Mouse (Mus musculus) testis, adult 2 months (tissue): ENCODE measurements around the gene Fcho2. TPM values are rescaled to one million over a fixed set of nuclear protein-coding genes. Genes with fewer than 3 reads are reported as not detected.

Experiments
- H3K27ac ChIP-seq: fragments of 200-500 bp; 2 replicates; pipeline ENCODE4 v1.5.1; 2012; ENCODE audit warnings: low read depth, low read length; ENCODE audit not compliant: control insufficient read depth, insufficient read depth
- H3K27me3 ChIP-seq: fragments of 200-500 bp; 2 replicates; pipeline ENCODE4 v1.6.1; 2012; ENCODE audit warnings: mild to moderate bottlenecking, low read length, moderate library complexity; ENCODE audit not compliant: control insufficient read depth, insufficient read depth
- H3K36me3 ChIP-seq: fragments of 200-500 bp; 2 replicates; pipeline ENCODE4 v1.6.1; 2012; ENCODE audit warnings: mild to moderate bottlenecking, low read length; ENCODE audit not compliant: control insufficient read depth, insufficient read depth
- H3K4me1 ChIP-seq: fragments of 200-500 bp; 2 replicates; pipeline ENCODE4 v1.6.1; 2012; ENCODE audit warnings: low read length; ENCODE audit not compliant: control insufficient read depth, insufficient read depth
- H3K4me3 ChIP-seq: fragments of 200-500 bp; 2 replicates; pipeline ENCODE4 v1.5.1; 2012; ENCODE audit warnings: low read depth, mild to moderate bottlenecking, low read length, moderate library complexity, mixed read lengths; ENCODE audit not compliant: control insufficient read depth
- CTCF ChIP-seq: fragments of 200-500 bp; IDR thresholded peaks from 2 replicates; pipeline ENCODE4 v1.5.1; 2012; ENCODE audit warnings: low read depth, mild to moderate bottlenecking, inconsistent platforms, low read length, moderate library complexity; ENCODE audit not compliant: control insufficient read depth, insufficient read depth, insufficient replicate concordance
- POLR2A ChIP-seq: fragments of 200-500 bp; IDR thresholded peaks from 2 replicates; pipeline ENCODE4 v1.6.1; 2012; ENCODE audit warnings: low read depth, mild to moderate bottlenecking, inconsistent platforms, low read length, moderate library complexity; ENCODE audit not compliant: control insufficient read depth
- polyA plus RNA-seq: library from polyadenylated mRNA; depleted of rRNA; stranded (reverse); fragments of >200 nt; gene quantifications from 2 replicates; pipeline ENCODE4 v1.2.3, GENCODE M21; 2012

Gene Fcho2
- polyA plus RNA-seq, 1 experiment = 5.4 TPM

- no peak overlapping the region for H3K27ac ChIP-seq
- no peak for TF ChIP-seq POLR2A
- TF ChIP-seq CTCF = no peak
- no peaks in the 10 kb centered on the region for H3K36me3 ChIP-seq
- H3K4me1 ChIP-seq = no peaks in the 10 kb centered on the region
- no peak overlapping the region for H3K4me3 ChIP-seq
- H3K27me3 ChIP-seq = no peaks in the 10 kb centered on the region
These were observed 115.2 kb downstream of the Fcho2 start for GRCm38 (mm10) chr13:98699982-98700540.

- no peak for TF ChIP-seq POLR2A
- TF ChIP-seq CTCF = no peak
- no peaks in the 10 kb centered on the region for H3K36me3 ChIP-seq
- no peaks in the 10 kb centered on the region for H3K27me3 ChIP-seq
- no peak overlapping the region for H3K4me3 ChIP-seq
- H3K4me1 ChIP-seq = peaks cover 2% of the 10 kb centered on the region; the same call in 1 of the 2 replicates
- no peak overlapping the region for H3K27ac ChIP-seq
These were observed 116.1 kb downstream of the Fcho2 start for GRCm38 (mm10) chr13:98699051-98699744.

- Histone ChIP-seq H3K27ac (no peak overlapping the region), H3K4me1 (peaks cover 2% of the 10 kb centered on the region; the same call in 1 of the 2 replicates), H3K36me3 (no peaks in the 10 kb centered on the region), H3K27me3 (no peaks in the 10 kb centered on the region), H3K4me3 (no peak overlapping the region)
- TF ChIP-seq POLR2A (no peak), CTCF (no peak)
These were observed 118.5 kb downstream of the Fcho2 start for GRCm38 (mm10) chr13:98696716-98697115.

- no peak overlapping the region for H3K27ac ChIP-seq
- H3K4me1 ChIP-seq = peaks cover 2% of the 10 kb centered on the region; the same call in 1 of the 2 replicates
- H3K4me3 ChIP-seq = no peak overlapping the region
- no peaks in the 10 kb centered on the region for H3K27me3 ChIP-seq
- H3K36me3 ChIP-seq = no peaks in the 10 kb centered on the region
- TF ChIP-seq CTCF = no peak
These were observed 119.7 kb downstream of the Fcho2 start for GRCm38 (mm10) chr13:98695546-98695945.

GRCm38 (mm10) chr13:98694773-98695314 lies 120.4 kb downstream of the Fcho2 start, which contains the start of gene Tmem171:
Tmem171 (minus strand) TSS chr13:98694834.
- no peak within 1 kb of the TSS for H3K27ac ChIP-seq
- peaks cover 2% of the 10 kb centered on the region; the same call in 1 of the 2 replicates for H3K4me1 ChIP-seq
- TF ChIP-seq POLR2A (no peak), CTCF (no peak)
- H3K36me3 ChIP-seq = no peaks in the 10 kb centered on the region
- H3K27me3 ChIP-seq = no peaks in the 10 kb centered on the region
- no peak within 1 kb of the TSS; the same call in 1 of the 2 replicates for H3K4me3 ChIP-seq

GRCm38 (mm10) chr13:98693316-98693715 lies 121.9 kb downstream of the Fcho2 start:
- no peak overlapping the region for H3K27ac ChIP-seq
- H3K36me3 ChIP-seq = no peaks in the 10 kb centered on the region
- H3K27me3 ChIP-seq = no peaks in the 10 kb centered on the region
- H3K4me1 ChIP-seq = peaks cover 2% of the 10 kb centered on the region; the same call in 1 of the 2 replicates
- H3K4me3 ChIP-seq = no peak overlapping the region
- TF ChIP-seq POLR2A = no peak
- no peak for TF ChIP-seq CTCF

GRCm38 (mm10) chr13:98691956-98692515 lies 123.2 kb downstream of the Fcho2 start:
- no peaks in the 10 kb centered on the region for H3K36me3 ChIP-seq
- no peak overlapping the region for H3K4me3 ChIP-seq
- no peak overlapping the region for H3K27ac ChIP-seq
- peaks cover 2% of the 10 kb centered on the region; the same call in 1 of the 2 replicates for H3K4me1 ChIP-seq
- no peaks in the 10 kb centered on the region for H3K27me3 ChIP-seq
- TF ChIP-seq CTCF (no peak), POLR2A (no peak)
